ENCODE assay signal across 10 mouse cellular contexts in genomic region chr5:28158308-28159071, GRCm38 (mm10). TPM values are rescaled to one million over a fixed set of nuclear protein-coding genes. Genes with fewer than 3 reads are reported as not detected.
DNase-seq lines count a peak whose midpoint lies in the region; ATAC-seq and TF ChIP-seq lines count a peak whose summit lies in the region.
"Had no signal": no experiment of that assay in that cellular context is flagged by ENCODE, and none has a peak within 500 bp of the region (broad histone marks: within the 10 kb centered on the region; RNA-seq: fewer than 3 reads in every experiment).

No protein-coding gene starts in this region.

- no peaks in the 10 kb centered on the region for H3K9me3 ChIP-seq in intestine, embryonic 15.5 days
- H3K9me3 ChIP-seq in neural tube, embryonic 13.5 days: no peaks in the 10 kb centered on the region
- H3K9me3 ChIP-seq in lung, postnatal 0 days (ENCODE audit: low read length): no peaks in the 10 kb centered on the region

- H3K4me2 ChIP-seq in intestine, embryonic 15.5 days (replicated peaks): 0 out of 2 replicates have a peak overlapping the region, but pooled peaks have one; percentile 6
- peak overlapping the region; percentile 18; the same call in 1 of the 2 replicates for H3K4me2 ChIP-seq in neural tube, embryonic 13.5 days
- no peak overlapping the region for H3K4me2 ChIP-seq in lung, postnatal 0 days (replicated peaks; ENCODE audit: low read depth, low read length)

- TF ChIP-seq CTCF in lung, postnatal 0 days (IDR thresholded peaks at IDR 0.05): no peak

- H3K4me1 ChIP-seq in intestine, embryonic 15.5 days (replicated peaks): 0 out of 2 replicates have a peak, but pooled peaks cover 7% of the 10 kb centered on the region
- peaks cover 8% of the 10 kb centered on the region for H3K4me1 ChIP-seq in neural tube, embryonic 13.5 days (replicated peaks)
- H3K4me1 ChIP-seq in lung, postnatal 0 days (ENCODE audit: insufficient read depth, low read depth, low read length): no peaks in the 10 kb centered on the region

- under 1% methylated on average over 31 of the region's 31 CpGs for WGBS in intestine, embryonic 15.5 days
- WGBS in neural tube, embryonic 13.5 days: under 1% methylated on average over 31 of the region's 31 CpGs
- under 1% methylated on average over 31 of the region's 31 CpGs for WGBS in lung, postnatal 0 days

- peaks cover 80% of the 10 kb centered on the region for H3K27me3 ChIP-seq in intestine, embryonic 15.5 days (replicated peaks)
- peaks cover 97% of the 10 kb centered on the region for H3K27me3 ChIP-seq in neural tube, embryonic 13.5 days
- H3K27me3 ChIP-seq in lung, postnatal 0 days (replicated peaks; ENCODE audit: insufficient read depth, low read length): peaks cover 66% of the 10 kb centered on the region

- no peak for ATAC-seq in intestine, embryonic 15.5 days
- peak; percentile 15; the same call in 1 of the 2 replicates for ATAC-seq in neural tube, embryonic 13.5 days (ENCODE audit: low read depth)
- no peak for ATAC-seq in lung, postnatal 0 days

- H3K9ac ChIP-seq in intestine, embryonic 15.5 days: no peak overlapping the region
- no peak overlapping the region for H3K9ac ChIP-seq in neural tube, embryonic 13.5 days
- H3K9ac ChIP-seq in lung, postnatal 0 days (replicated peaks; ENCODE audit: low read depth): no peak overlapping the region

- no peak for TF ChIP-seq EP300 in lung, postnatal 0 days (IDR thresholded peaks at IDR 0.05)

- no peak overlapping the region; the same call in 1 of the 2 replicates for H3K4me3 ChIP-seq in intestine, embryonic 15.5 days (replicated peaks)
- H3K4me3 ChIP-seq in neural tube, embryonic 13.5 days: no peak overlapping the region
- no peak overlapping the region for H3K4me3 ChIP-seq in lung, postnatal 0 days (ENCODE audit: low read depth, low read length)

- no peaks in the 10 kb centered on the region for H3K36me3 ChIP-seq in intestine, embryonic 15.5 days
- no peaks in the 10 kb centered on the region for H3K36me3 ChIP-seq in neural tube, embryonic 13.5 days
- H3K36me3 ChIP-seq in lung, postnatal 0 days (ENCODE audit: insufficient read depth, low read length): no peaks in the 10 kb centered on the region

- no peak overlapping the region for H3K27ac ChIP-seq in intestine, embryonic 15.5 days
- H3K27ac ChIP-seq in neural tube, embryonic 13.5 days (replicated peaks): no peak overlapping the region
- H3K27ac ChIP-seq in lung, postnatal 0 days (ENCODE audit: low read length): no peak overlapping the region

- DNase-seq in cerebellum, postnatal 10 days: peak; percentile 54 to 58
- DNase-seq in cerebellum, adult 18-20 months: no peak
- peak; percentile 53 for DNase-seq in retina, postnatal 1 day
- DNase-seq in retina, embryonic 14.5 days (ENCODE audit: low spot score): no peak
- DNase-seq in lung, postnatal 0 days (ENCODE audit: low spot score): no peak
- no peak for DNase-seq in kidney, adult 11 months
- DNase-seq: cerebellum, adult 9-10 months had no signal

RNA-seq across cellular contexts. Expression of gene En2, which starts 7.0 kb away (rescaled TPM):
- not detected in 2 replicates for polyA plus RNA-seq in intestine, embryonic 15.5 days (2015; fragmentation: Nextera tagmentation; extraction: Ambion mirVana)
- not detected in 2 replicates for polyA plus RNA-seq in neural tube, embryonic 13.5 days (2015; fragmentation: Nextera tagmentation; extraction: Ambion mirVana)
- polyA plus RNA-seq in lung, postnatal 0 days (2015; fragmentation: Nextera tagmentation; extraction: Ambion mirVana): not detected in 2 replicates
- polyA plus RNA-seq: spleen, adult 2 months had no signal

Comparison
In these comparisons a context has a peak if more than half of its experiments do, and no peak if none do; other contexts are left out.
1. DNase-seq: peak in cerebellum, postnatal 10 days (2 of 2) and retina, postnatal 1 day (single experiment); none in cerebellum, adult 18-20 months (0 of 2), retina, embryonic 14.5 days (single experiment), lung, postnatal 0 days (single experiment) and kidney, adult 11 months (single experiment).